25 mouse cellular contexts compared by ENCODE assay signal in genomic region chr19:57541693-57542314, GRCm38 (mm10).
DNase-seq lines count a peak whose midpoint lies in the region; ATAC-seq and TF ChIP-seq lines count a peak whose summit lies in the region.
"Had no signal": no experiment of that assay in that cellular context is flagged by ENCODE, and none has a peak within 500 bp of the region (broad histone marks: within the 10 kb centered on the region; RNA-seq: fewer than 3 reads in every experiment).

No protein-coding gene starts in this region.

- H3K9me3 ChIP-seq in liver, embryonic 13.5 days (replicated peaks): no peaks in the 10 kb centered on the region
- H3K9me3 ChIP-seq in MEL (replicated peaks; ENCODE audit: insufficient read depth, low read length): no peaks in the 10 kb centered on the region
- H3K9me3 ChIP-seq in stomach, embryonic 16.5 days (replicated peaks; ENCODE audit: control insufficient read depth, low read length): 0 out of 2 replicates have a peak, but pooled peaks cover 3% of the 10 kb centered on the region
- H3K9me3 ChIP-seq: embryonic facial prominence, embryonic 13.5 days; forebrain, embryonic 12.5 days; forebrain, embryonic 15.5 days; hindbrain, embryonic 12.5 days; hindbrain, embryonic 15.5 days had no signal

- no peak overlapping the region for H3K9ac ChIP-seq in liver, embryonic 13.5 days
- H3K9ac ChIP-seq in MEL (ENCODE audit: control insufficient read depth, low read depth, low read length, poor library complexity, severe bottlenecking): no peak overlapping the region; the same call in 1 of the 2 replicates
- H3K9ac ChIP-seq in stomach, embryonic 16.5 days (ENCODE audit: low read length): no peak overlapping the region
- H3K9ac ChIP-seq: embryonic facial prominence, embryonic 13.5 days; forebrain, embryonic 12.5 days; forebrain, embryonic 15.5 days; hindbrain, embryonic 12.5 days; hindbrain, embryonic 15.5 days had no signal

- no peak for TF ChIP-seq RAD21 in MEL (IDR thresholded peaks at IDR 0.05; ENCODE audit: low read depth, low read length)

- H3K4me1 ChIP-seq in liver, embryonic 13.5 days (replicated peaks): peaks cover 9% of the 10 kb centered on the region
- peaks cover 0 to 4% of the 10 kb centered on the region in 2 experiments; a peak in 1 of 4 replicates for H3K4me1 ChIP-seq in MEL (ENCODE audit: control insufficient read depth in 1 of 2, insufficient read depth in 2 of 2, low read length in 2 of 2)
- no peaks in the 10 kb centered on the region; the same call in 1 of the 2 replicates for H3K4me1 ChIP-seq in stomach, embryonic 16.5 days (ENCODE audit: control insufficient read depth, insufficient read depth, low read length)

- no peak overlapping the region for H3K27ac ChIP-seq in liver, embryonic 13.5 days
- H3K27ac ChIP-seq in MEL (ENCODE audit: control insufficient read depth, low read depth, low read length): no peak overlapping the region
- H3K27ac ChIP-seq in stomach, embryonic 16.5 days (ENCODE audit: low read length): no peak overlapping the region
- H3K27ac ChIP-seq: embryonic facial prominence, embryonic 10.5 days; embryonic facial prominence, embryonic 13.5 days; forebrain, embryonic 12.5 days; forebrain, embryonic 15.5 days; hindbrain, embryonic 12.5 days; hindbrain, embryonic 15.5 days had no signal

- no peaks in the 10 kb centered on the region for H3K36me3 ChIP-seq in liver, embryonic 13.5 days
- no peaks in the 10 kb centered on the region for H3K36me3 ChIP-seq in MEL (ENCODE audit: control insufficient read depth in 1 of 2, insufficient read depth in 2 of 2, low read length in 2 of 2)
- H3K36me3 ChIP-seq in stomach, embryonic 16.5 days (ENCODE audit: control insufficient read depth, insufficient read depth, low read length): no peaks in the 10 kb centered on the region
- H3K36me3 ChIP-seq: embryonic facial prominence, embryonic 10.5 days; embryonic facial prominence, embryonic 13.5 days; forebrain, embryonic 12.5 days; forebrain, embryonic 15.5 days; hindbrain, embryonic 12.5 days; hindbrain, embryonic 15.5 days had no signal

- no peak for DNase-seq in liver, embryonic 13.5 days
- DNase-seq in liver (no peak), MEL (ENCODE audit: low read depth, low spot score) (peak; percentile 55)
- no peak for DNase-seq in frontal cortex, postnatal 36 days (ENCODE audit: low spot score in 2 of 2)
- no peak for DNase-seq in lung, postnatal 36 days
- DNase-seq: adrenal gland, adult 2 months; adrenal gland, postnatal 14 days; B cell, adult 2 months; cerebellum, adult 11 months; cerebellum, adult 2 months; cerebellum, adult 9-11 months; cerebellum, postnatal 36 days; embryo, embryonic 11 days; gastrocnemius, postnatal 10 days; heart, adult 11 months had no signal

- no peak overlapping the region for H3K4me3 ChIP-seq in liver, embryonic 13.5 days (replicated peaks)
- H3K4me3 ChIP-seq in MEL (ENCODE audit: control insufficient read depth in 1 of 2, insufficient read depth in 1 of 2, low read depth in 2 of 2, low read length in 2 of 2): peak overlapping the region; percentile 24 to 58
- H3K4me3 ChIP-seq in stomach, embryonic 16.5 days (replicated peaks; ENCODE audit: low read length): no peak overlapping the region
- H3K4me3 ChIP-seq: embryonic facial prominence, embryonic 10.5 days; embryonic facial prominence, embryonic 13.5 days; erythroblast, embryonic 14.5 days; forebrain, embryonic 12.5 days; forebrain, embryonic 15.5 days; hindbrain, embryonic 12.5 days; hindbrain, embryonic 15.5 days had no signal

- TF ChIP-seq CTCF in MEL (IDR thresholded peaks at IDR 0.05 in 2 of 3, conservative IDR thresholded peaks at IDR 0.05 in 1 of 3; ENCODE audit: control insufficient read depth in 1 of 3, insufficient read depth in 1 of 3, low read depth in 2 of 3, low read length in 3 of 3, poor library complexity in 1 of 3, severe bottlenecking in 1 of 3): no peak

- H3K4me2 ChIP-seq in liver, embryonic 13.5 days: no peak overlapping the region
- H3K4me2 ChIP-seq in stomach, embryonic 16.5 days (ENCODE audit: low read depth, low read length): no peak overlapping the region
- H3K4me2 ChIP-seq: embryonic facial prominence, embryonic 13.5 days; forebrain, embryonic 12.5 days; forebrain, embryonic 15.5 days; heart, embryonic 11.5 days; hindbrain, embryonic 12.5 days; hindbrain, embryonic 15.5 days had no signal

- TF ChIP-seq EP300 in MEL (IDR thresholded peaks at IDR 0.05; ENCODE audit: low read depth in 1 of 2, low read length in 2 of 2): peak; percentile 56 to 65; a peak in 3 of 4 replicates

- no peak for TF ChIP-seq POLR2A in MEL (IDR thresholded peaks at IDR 0.05; ENCODE audit: control insufficient read depth in 1 of 2, insufficient read depth in 1 of 2, low read depth in 1 of 2, low read length in 2 of 2, poor library complexity in 1 of 2)

- no peaks in the 10 kb centered on the region for H3K79me2 ChIP-seq in MEL (ENCODE audit: control insufficient read depth, insufficient read depth, low read length, poor library complexity)

- no peaks in the 10 kb centered on the region for H3K27me3 ChIP-seq in liver, embryonic 13.5 days
- no peaks in the 10 kb centered on the region for H3K27me3 ChIP-seq in MEL (ENCODE audit: control insufficient read depth in 1 of 2, insufficient read depth in 2 of 2, low read length in 2 of 2)
- no peaks in the 10 kb centered on the region for H3K27me3 ChIP-seq in stomach, embryonic 16.5 days (ENCODE audit: control insufficient read depth, insufficient read depth, low read length)
- H3K27me3 ChIP-seq: CH12.LX; forebrain, embryonic 15.5 days; hindbrain, embryonic 12.5 days; hindbrain, embryonic 15.5 days had no signal

- ATAC-seq in liver, embryonic 13.5 days (ENCODE audit: low read depth): peak; percentile 67; the same call in 1 of the 2 replicates
- peak; percentile 18; the same call in 1 of the 2 replicates for ATAC-seq in stomach, embryonic 16.5 days (ENCODE audit: insufficient read depth, low FRiP score)
- ATAC-seq: forebrain, embryonic 15.5 days had no signal

- WGBS in liver, embryonic 13.5 days (ENCODE audit: insufficient replicate concordance): 69% methylated on average over 8 of the region's 8 CpGs
- 83% methylated on average over 8 of the region's 8 CpGs for WGBS in stomach, embryonic 16.5 days

TF ChIP-seq in MEL, 35 proteins besides CTCF, POLR2A, EP300 and RAD21:
- no peak for TF ChIP-seq KAT2A (conservative IDR thresholded peaks at IDR 0.05; ENCODE audit: low read depth, low read length)
- TF ChIP-seq MYC (IDR thresholded peaks at IDR 0.05; ENCODE audit: low read depth, low read length): no peak
- TF ChIP-seq MXI1 (IDR thresholded peaks at IDR 0.05; ENCODE audit: low read depth, low read length): no peak
- TF ChIP-seq ZC3H11A (IDR thresholded peaks at IDR 0.05; ENCODE audit: low read depth, low read length): no peak
- peak; percentile 49 for TF ChIP-seq GATA1 (IDR thresholded peaks at IDR 0.05; ENCODE audit: low read depth, low read length)
- TF ChIP-seq SIN3A (IDR thresholded peaks at IDR 0.05; ENCODE audit: low read length): 0 out of 2 replicates have a peak, but pooled peaks have one; percentile 19
- no peak for TF ChIP-seq NRF1 (IDR thresholded peaks at IDR 0.05; ENCODE audit: insufficient read depth, low read depth, low read length, poor library complexity, severe bottlenecking)
- peak; percentile 19; the same call in 1 of the 2 replicates for TF ChIP-seq ETS1 (IDR thresholded peaks at IDR 0.05; ENCODE audit: low read depth, low read length)
- TF ChIP-seq TAL1 (IDR thresholded peaks at IDR 0.05; ENCODE audit: low read length): peak; percentile 12; the same call in 1 of the 2 replicates
- TF ChIP-seq MAX (IDR thresholded peaks at IDR 0.05; ENCODE audit: low read length): no peak
- TF ChIP-seq TCF12 (IDR thresholded peaks at IDR 0.05; ENCODE audit: low read depth, low read length): peak; percentile 46; the same call in 1 of the 2 replicates

Comparison
In these comparisons a context has a peak if more than half of its experiments do, and no peak if none do; other contexts are left out.
1. H3K4me3 ChIP-seq: peak in MEL (2 of 2); none in liver, embryonic 13.5 days (single experiment) and stomach, embryonic 16.5 days (single experiment).